Mouse (Mus musculus) thymus, adult 2 months (tissue): ENCODE measurements around the gene Slc45a3. TPM values are rescaled to one million over a fixed set of nuclear protein-coding genes. Genes with fewer than 3 reads are reported as not detected.

Experiments
- DNase-seq: peaks from one replicate; pipeline ENCODE4 v3.0.0; 2021
- H3K27ac ChIP-seq: fragments of 200-500 bp; 2 replicates; pipeline ENCODE4 v1.5.1; 2012; ENCODE audit warnings: low read length, control low read depth; ENCODE audit not compliant: control insufficient read depth, insufficient read depth
- H3K27me3 ChIP-seq: fragments of 200-500 bp; 2 replicates; pipeline ENCODE4 v1.6.1; 2012; ENCODE audit warnings: mild to moderate bottlenecking, low read length, moderate library complexity, mixed read lengths; ENCODE audit not compliant: control insufficient read depth, insufficient read depth
- H3K36me3 ChIP-seq: fragments of 200-500 bp; 2 replicates; pipeline ENCODE4 v1.6.1; 2012; ENCODE audit warnings: mild to moderate bottlenecking, low read length, moderate library complexity; ENCODE audit not compliant: control insufficient read depth, insufficient read depth
- H3K4me1 ChIP-seq: fragments of 200-500 bp; replicated peaks from 2 replicates; pipeline ENCODE4 v1.6.1; 2012; ENCODE audit warnings: low read length; ENCODE audit not compliant: control insufficient read depth, insufficient read depth
- H3K4me3 ChIP-seq: fragments of 200-500 bp; 2 replicates; pipeline ENCODE4 v1.5.1; 2012; ENCODE audit warnings: mild to moderate bottlenecking, low read length, control low read depth, moderate library complexity; ENCODE audit not compliant: control insufficient read depth, insufficient read depth
- CTCF ChIP-seq: fragments of 200-500 bp; IDR thresholded peaks from 2 replicates; pipeline ENCODE4 v1.5.1; 2012; ENCODE audit warnings: mild to moderate bottlenecking, control low read depth, low read length, moderate library complexity, borderline replicate concordance; ENCODE audit not compliant: control insufficient read depth, poor library complexity, insufficient read depth; ENCODE audit errors: extremely low read depth
- POLR2A ChIP-seq: fragments of 200-500 bp; IDR thresholded peaks from 2 replicates; pipeline ENCODE4 v1.6.1; 2012; ENCODE audit warnings: mild to moderate bottlenecking, low read length, control low read depth, moderate library complexity; ENCODE audit not compliant: control insufficient read depth, poor library complexity, insufficient read depth; ENCODE audit errors: extremely low read depth
- WGBS: fragments of 180-500 bp; shearing (Covaris S2); methylation state at CpG from one replicate; pipeline ENCODE4 v1.1.7; 2018; 5-methylcytosine and 5-hydroxymethylcytosine counted together
- polyA plus RNA-seq: library from polyadenylated mRNA; depleted of rRNA; stranded (reverse); fragments of >200 nt; gene quantifications from 2 replicates; pipeline ENCODE4 v1.2.3, GENCODE M21; 2012

Slc45a3 gene
- polyA plus RNA-seq, 1 experiment, result 7.1 TPM

DNA sequence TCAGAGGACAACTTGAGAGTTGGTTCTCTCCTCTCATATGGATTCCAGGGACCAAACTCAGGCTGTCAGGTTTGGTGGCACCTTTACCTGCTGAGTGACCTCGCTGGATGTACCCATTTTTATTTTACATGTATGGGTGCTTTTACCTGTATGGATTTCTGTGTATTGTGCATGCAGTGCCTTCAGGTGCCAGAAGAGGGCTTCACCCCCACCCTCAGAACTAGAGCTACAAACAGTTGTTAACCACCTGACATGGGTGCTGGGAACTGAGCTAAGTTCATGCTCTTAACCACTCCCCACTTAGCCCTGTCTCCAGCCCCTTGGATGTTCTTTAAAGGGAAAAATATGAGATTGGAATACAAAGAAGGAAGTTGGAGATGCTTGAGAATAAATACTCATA is 52.0 kb downstream of the Slc45a3 start:
- no peak for DNase-seq
- H3K27me3 ChIP-seq, result no peaks in the 10 kb centered on the region
- peaks cover 11% of the 10 kb centered on the region for H3K4me1 ChIP-seq
- WGBS, result 89% methylated on average over 1 of the region's 1 CpGs
- TF ChIP-seq POLR2A (no peak), CTCF (no peak)
- H3K36me3 ChIP-seq, result peaks cover 51% of the 10 kb centered on the region
- no peak overlapping the region for H3K4me3 ChIP-seq
- no peak overlapping the region for H3K27ac ChIP-seq

GRCm38 (mm10) chr1:132016691-132017090 is 53.9 kb downstream of the Slc45a3 start:
- no peaks in the 10 kb centered on the region for H3K27me3 ChIP-seq
- peaks cover 2% of the 10 kb centered on the region for H3K4me1 ChIP-seq
- WGBS, result 94% methylated on average over 1 of the region's 1 CpGs
- DNase-seq, result no peak
- peaks cover 65% of the 10 kb centered on the region for H3K36me3 ChIP-seq
- TF ChIP-seq CTCF, result no peak
- no peak for TF ChIP-seq POLR2A
- H3K27ac ChIP-seq, result no peak overlapping the region
- no peak overlapping the region for H3K4me3 ChIP-seq

DNA sequence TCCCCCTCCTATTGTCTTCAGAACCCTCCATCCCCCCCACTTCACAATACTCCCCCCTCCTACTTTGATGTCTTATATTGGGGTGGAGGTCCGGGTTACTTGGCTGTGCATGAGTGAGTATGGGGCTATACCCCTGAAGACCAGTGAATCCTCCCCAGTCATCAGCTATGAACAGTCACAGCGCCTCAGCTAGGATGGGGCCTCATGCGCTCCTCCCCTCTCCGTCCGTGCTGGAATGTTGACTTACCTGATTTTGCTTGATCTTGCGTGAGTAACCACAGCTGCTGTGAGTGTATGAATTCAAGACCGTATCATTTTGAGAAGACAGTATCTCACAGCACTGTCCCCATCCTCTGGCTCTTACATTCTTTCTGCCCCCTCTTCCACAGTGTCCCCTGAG is 57.1 kb downstream of the Slc45a3 start:
- Histone ChIP-seq H3K4me3 (no peak overlapping the region), H3K27ac (no peak overlapping the region), H3K4me1 (no peaks in the 10 kb centered on the region), H3K27me3 (no peaks in the 10 kb centered on the region), H3K36me3 (peaks cover 86% of the 10 kb centered on the region)
- 96% methylated on average over 7 of the region's 7 CpGs for WGBS
- no peak for DNase-seq
- no peak for TF ChIP-seq POLR2A
- no peak for TF ChIP-seq CTCF

- H3K36me3 ChIP-seq, result peaks cover 86% of the 10 kb centered on the region
These were observed 59.3 kb downstream of the Slc45a3 start for GRCm38 (mm10) chr1:132022107-132022506.

DNA sequence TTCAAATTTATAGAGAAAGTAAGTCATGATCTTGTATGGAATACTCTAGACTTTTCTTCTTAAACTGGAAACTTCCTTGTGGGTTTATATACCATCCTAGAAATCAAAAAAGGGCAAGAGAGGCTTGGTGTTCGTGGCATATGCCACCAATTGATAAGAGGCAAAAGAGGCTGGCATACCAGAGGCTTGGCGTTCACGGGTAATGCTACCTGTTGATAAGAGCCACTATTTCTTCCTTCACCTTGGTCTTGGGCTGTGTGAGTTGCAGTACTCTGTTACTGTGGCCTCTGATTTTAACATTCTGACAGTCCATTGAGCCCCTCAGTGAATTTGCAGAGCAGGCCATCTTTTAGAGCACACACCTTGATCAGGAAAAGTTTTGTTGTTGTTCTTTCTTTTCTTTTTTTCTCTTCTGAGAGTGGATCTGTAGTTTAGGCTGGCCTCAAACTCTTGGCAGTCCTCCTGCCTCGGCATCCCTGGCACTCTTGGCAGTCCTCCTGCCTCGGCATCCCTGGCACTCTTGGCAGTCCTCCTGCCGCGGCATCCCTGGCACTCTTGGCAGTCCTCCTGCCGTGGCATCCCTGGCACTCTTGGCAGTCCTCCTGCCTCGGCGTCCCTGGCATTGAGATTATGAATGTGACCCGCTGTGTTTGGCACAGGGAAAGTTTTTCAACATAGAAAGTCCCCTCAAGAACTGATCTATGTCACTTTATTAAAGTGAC is 64.3 kb downstream of the Slc45a3 start:
- no peak overlapping the region for H3K27ac ChIP-seq
- no peaks in the 10 kb centered on the region for H3K27me3 ChIP-seq
- no peaks in the 10 kb centered on the region for H3K4me1 ChIP-seq
- TF ChIP-seq POLR2A (no peak), CTCF (no peak)
- peaks cover 75% of the 10 kb centered on the region for H3K36me3 ChIP-seq
- WGBS, result 89% methylated on average over 11 of the region's 11 CpGs
- H3K4me3 ChIP-seq, result no peak overlapping the region
- DNase-seq, result no peak

More at GRCm38 (mm10) chr1:132022107-132022506, 59.3 kb downstream of the Slc45a3 start:
- no peak overlapping the region for H3K4me3 ChIP-seq
- TF ChIP-seq CTCF (no peak), POLR2A (no peak)
- WGBS, result 93% methylated on average over 3 of the region's 3 CpGs
- no peak for DNase-seq
- H3K27me3 ChIP-seq, result no peaks in the 10 kb centered on the region
- no peaks in the 10 kb centered on the region for H3K4me1 ChIP-seq
- H3K27ac ChIP-seq, result no peak overlapping the region

GRCm38 (mm10) chr1:132027978-132028377 is 65.2 kb downstream of the Slc45a3 start:
- no peak for DNase-seq
- Histone ChIP-seq H3K4me1 (no peaks in the 10 kb centered on the region), H3K27me3 (no peaks in the 10 kb centered on the region), H3K27ac (no peak overlapping the region), H3K4me3 (no peak overlapping the region), H3K36me3 (peaks cover 73% of the 10 kb centered on the region)
- TF ChIP-seq POLR2A (no peak), CTCF (no peak)
- WGBS, result 96% methylated on average over 5 of the region's 5 CpGs

- H3K4me3 ChIP-seq, result no peak overlapping the region
- WGBS, result 94% methylated on average over 9 of the region's 9 CpGs
- no peak overlapping the region for H3K27ac ChIP-seq
- no peak for TF ChIP-seq CTCF
- TF ChIP-seq POLR2A, result no peak
- H3K27me3 ChIP-seq, result no peaks in the 10 kb centered on the region
- peaks cover 73% of the 10 kb centered on the region for H3K36me3 ChIP-seq
- no peaks in the 10 kb centered on the region for H3K4me1 ChIP-seq
- no peak for DNase-seq
These were observed 65.6 kb downstream of the Slc45a3 start for GRCm38 (mm10) chr1:132028413-132028812.
